Mouse (Mus musculus) gastrocnemius, postnatal 25 days (tissue): ENCODE data around the gene BC117090. TPM values are rescaled to one million over a fixed set of nuclear protein-coding genes. Genes with fewer than 3 reads are reported as not detected.
"Not testable (repeated sequence)": the region's sequence is repeated elsewhere in the genome, so short reads cannot be mapped to it uniquely, and the experiment has no call there.

Source experiments
- DNase-seq: peaks from one replicate; pipeline ENCODE4 v3.0.0; 2022
- long read RNA-seq, 2 experiments: library from polyadenylated mRNA; stranded (forward); transcript quantifications; one replicate each; pipeline ENCODE4 v2.0.0; 2021
- total RNA-seq, 2 experiments: library from RNA; stranded (reverse); gene quantifications; 1 replicate in 1 of 2; 2 replicates in 1 of 2; pipeline ENCODE4 v1.2.3; 2021

Gene BC117090
- total RNA-seq: not detected
- long read RNA-seq, experiment 1: 0 reads
- long read RNA-seq, experiment 2: 0 reads

DNA sequence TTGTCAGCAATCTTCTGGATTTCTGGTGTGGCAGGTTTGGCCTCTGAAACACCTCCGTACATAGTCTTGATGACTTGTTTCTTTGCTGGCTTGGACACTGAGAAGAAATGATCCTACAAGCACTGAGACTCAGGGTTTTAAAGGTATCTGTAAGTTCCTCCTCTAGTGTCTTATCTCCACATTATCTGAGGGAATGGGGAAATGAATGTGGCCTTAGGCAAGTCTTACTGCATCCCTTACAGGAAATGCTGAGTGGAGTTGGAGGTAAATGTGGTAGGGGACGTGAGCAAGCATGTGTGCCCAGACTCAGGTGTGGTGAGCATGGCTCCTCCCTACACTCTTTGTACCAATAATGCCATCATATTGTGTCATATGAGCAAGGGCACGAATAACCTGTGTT is at the start of gene BC117090:
BC117090 (minus strand) TSS at position 101 of the 400 bp plus-strand sequence.
- DNase-seq: no peak

DNA sequence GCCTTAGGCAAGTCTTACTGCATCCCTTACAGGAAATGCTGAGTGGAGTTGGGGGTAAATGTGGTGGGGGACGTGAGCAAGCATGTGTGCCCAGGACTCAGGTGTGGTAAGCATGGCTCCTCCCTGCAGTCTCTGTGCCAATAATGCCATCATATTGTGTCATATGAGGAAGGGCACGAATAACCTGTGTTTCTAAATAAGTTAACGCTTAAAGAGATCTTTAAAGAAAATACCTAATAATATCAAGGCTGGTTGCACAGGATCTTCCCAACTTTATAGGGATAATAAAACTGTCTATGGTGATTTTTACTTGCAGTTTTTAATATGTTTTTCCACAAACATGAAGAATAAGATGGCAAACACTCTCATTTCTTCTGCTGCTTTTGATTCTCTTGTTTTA is 33.5 kb upstream of the BC117090 start, which contains the start of gene BC100530:
BC100530 (minus strand) TSS at position 101 of the 400 bp plus-strand sequence.
- DNase-seq: not testable (repeated sequence)

DNA sequence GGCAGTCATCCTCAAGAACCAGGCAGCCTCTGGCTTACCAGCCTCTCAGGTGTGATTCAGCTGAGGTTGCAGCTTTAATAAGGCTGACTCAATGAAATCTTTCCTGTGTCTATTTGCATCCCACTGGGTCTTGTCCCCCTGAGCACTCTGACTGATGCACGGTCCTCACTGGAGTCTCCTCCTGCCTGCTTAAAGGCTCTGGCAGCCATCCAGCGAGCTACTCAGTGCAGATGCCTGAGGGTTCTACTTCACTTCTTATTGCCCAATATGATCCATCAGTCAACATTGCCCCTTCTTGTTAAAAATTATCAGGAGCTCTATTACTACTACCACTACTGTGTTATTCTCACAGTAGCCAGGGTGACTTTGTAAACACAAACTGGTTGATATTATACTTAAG is 3.0 kb upstream of the BC117090 start:
- no peak for DNase-seq

DNA sequence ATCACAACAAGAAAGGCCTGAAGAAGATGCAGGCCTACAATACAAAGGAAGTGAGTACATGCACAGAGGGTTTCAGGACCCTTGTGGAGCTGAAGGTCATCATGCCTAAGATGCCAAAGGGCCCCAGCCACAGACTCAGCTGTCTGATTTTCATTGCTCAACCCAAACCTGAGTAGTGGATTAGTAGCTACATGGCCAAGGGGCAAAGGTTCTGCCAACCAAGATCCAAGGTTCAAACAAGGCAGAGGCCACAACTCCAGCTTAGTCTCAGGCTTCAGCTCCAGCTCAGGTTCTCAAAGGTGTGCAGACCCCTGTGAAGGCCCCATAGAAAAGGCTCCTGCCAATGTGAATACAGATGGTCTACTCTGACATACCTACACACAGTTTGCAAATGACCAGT is 14.8 kb downstream of the BC117090 start:
- no peak for DNase-seq

DNA sequence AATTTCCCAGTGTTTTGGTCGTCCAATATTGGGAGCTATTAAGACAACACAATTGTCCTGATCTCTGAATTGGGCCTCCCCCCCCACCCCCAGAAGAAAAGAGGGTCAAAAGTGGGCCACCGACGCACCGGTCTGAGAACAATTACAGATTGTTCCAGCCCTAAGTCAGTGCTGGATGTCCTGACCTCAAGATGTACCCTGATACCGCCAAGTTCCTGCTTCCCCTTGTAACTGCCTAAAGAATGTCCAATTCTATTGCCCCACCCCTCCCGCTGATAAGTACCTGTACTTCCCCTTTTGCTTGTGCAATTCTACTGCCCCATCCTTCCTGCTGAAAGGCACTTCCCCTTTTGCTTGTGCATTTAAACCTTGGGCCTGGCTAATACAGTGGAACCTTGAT is 18.0 kb downstream of the BC117090 start:
- DNase-seq: not testable (repeated sequence)

DNA sequence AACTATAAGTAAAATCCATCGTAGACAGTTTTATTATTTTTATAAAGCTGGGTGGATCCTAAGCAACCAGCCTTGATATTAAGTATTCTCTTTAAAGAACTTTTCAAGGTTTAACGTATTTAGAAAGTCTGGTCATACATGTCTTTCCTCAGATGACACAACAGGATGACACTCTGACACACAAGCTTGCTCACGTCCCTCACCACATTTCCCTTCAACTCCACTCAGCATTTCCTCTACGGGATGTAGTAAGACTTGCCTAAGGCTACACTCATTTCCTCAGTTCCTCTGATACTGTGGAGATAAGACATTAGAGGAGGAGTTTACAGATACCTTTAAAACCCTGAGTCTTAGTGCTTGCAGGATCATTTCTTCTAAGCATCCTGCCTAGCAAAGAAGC is 26.5 kb downstream of the BC117090 start:
- no peak for DNase-seq

DNA sequence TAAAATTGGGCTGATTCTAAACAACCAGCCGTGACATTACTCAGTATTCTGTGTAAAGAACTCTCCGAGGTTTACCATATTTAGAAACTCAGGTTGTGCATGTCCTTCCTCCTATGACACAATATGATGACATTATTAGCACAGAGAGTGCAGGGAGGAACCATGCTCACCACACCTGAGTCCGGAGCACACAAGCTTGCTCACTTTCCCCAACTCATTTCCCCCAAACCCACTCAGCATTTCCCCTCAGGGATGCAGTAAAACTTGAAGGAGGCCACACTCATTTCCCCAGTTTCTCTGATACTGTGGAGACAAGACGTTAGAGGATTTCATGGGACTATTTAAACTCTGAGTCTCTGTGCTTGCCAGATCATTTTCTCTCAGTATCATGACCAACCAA is 45.0 kb downstream of the BC117090 start:
- DNase-seq: no peak

DNA sequence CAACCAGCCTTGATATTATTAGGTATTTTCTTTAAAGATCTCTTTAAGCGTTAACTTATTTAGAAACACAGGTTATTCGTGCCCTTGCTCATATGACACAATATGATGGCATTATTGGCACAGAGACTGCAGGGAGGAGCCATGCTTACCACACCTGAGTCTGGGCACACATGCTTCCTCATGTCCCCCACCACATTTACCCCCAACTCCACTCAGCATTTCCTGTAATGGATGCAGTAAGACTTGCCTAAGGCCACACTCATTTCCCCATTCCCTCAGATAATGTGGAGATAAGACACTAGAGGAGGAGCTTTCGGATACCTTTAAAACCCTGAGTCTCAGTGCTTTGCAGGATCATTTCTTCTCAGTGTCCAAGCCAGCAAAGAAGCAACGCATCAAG is 57.3 kb downstream of the BC117090 start, which contains the start of gene Stfa1:
Stfa1 (plus strand) TSS at position 156 of the 400 bp plus-strand sequence.
- not testable (repeated sequence) for DNase-seq

Other genes with a start within 250 kb of the BC117090 start
- not detected for gene Csta1, start 203.1 kb downstream of the BC117090 start, total RNA-seq
- not detected for gene Stfa2l1, start 177.5 kb downstream of the BC117090 start, total RNA-seq
- not detected for gene Gm5483, start 150.1 kb downstream of the BC117090 start, total RNA-seq
- gene Gm5416, start 123.9 kb downstream of the BC117090 start, total RNA-seq: not detected
- not detected for gene 2010005H15Rik, start 112.9 kb downstream of the BC117090 start, total RNA-seq
- gene Stfa1, start 57.4 kb downstream of the BC117090 start, total RNA-seq: not detected
- not detected for gene BC100530, start 33.4 kb upstream of the BC117090 start, total RNA-seq
- gene Stfa2, start 74.1 kb upstream of the BC117090 start, total RNA-seq: not detected
- gene Stfa3, start 121.1 kb upstream of the BC117090 start, total RNA-seq: not detected
- under 1 TPM; 0.43 to 0.94 TPM for gene Casr, start 227.8 kb upstream of the BC117090 start, total RNA-seq